Mouse (Mus musculus) MEL (cell line): ENCODE results near the gene Gm4922. TPM values are rescaled to one million over a fixed set of nuclear protein-coding genes. Genes with fewer than 3 reads are reported as not detected.

Experiments used
- DNase-seq: peaks from one replicate; pipeline ENCODE4 v3.0.0; 2011; ENCODE audit warnings: low read depth, low spot score
- H3K27ac ChIP-seq: 2 replicates; pipeline ENCODE4 v1.5.1; 2012; ENCODE audit warnings: low read depth, mild to moderate bottlenecking, control low read depth, low read length, moderate library complexity; ENCODE audit not compliant: control insufficient read depth
- H3K27me3 ChIP-seq, 2 experiments: fragments of 150-350 bp in 1 of 2; sonication (generic) in 1 of 2; 2 replicates each; pipeline ENCODE4 v1.6.1; 2012; ENCODE audit warnings: low read length in 2 of 2, mild to moderate bottlenecking in 2 of 2, improper control_type of control experiment in 1 of 2, moderate library complexity in 1 of 2; ENCODE audit not compliant: insufficient read depth in 2 of 2, control insufficient read depth in 1 of 2
- H3K36me3 ChIP-seq, 2 experiments: 2 replicates each; pipeline ENCODE4 v1.6.1; 2012 to 2014; ENCODE audit warnings: low read length in 2 of 2, improper control_type of control experiment in 1 of 2, inconsistent platforms in 1 of 2, mild to moderate bottlenecking in 1 of 2; ENCODE audit not compliant: insufficient read depth in 2 of 2, control insufficient read depth in 1 of 2
- H3K4me1 ChIP-seq, 2 experiments: fragments of 150-350 bp in 1 of 2; sonication (generic) in 1 of 2; 2 replicates each; pipeline ENCODE4 v1.6.1; 2012; ENCODE audit warnings: low read length in 2 of 2, improper control_type of control experiment in 1 of 2, mild to moderate bottlenecking in 1 of 2; ENCODE audit not compliant: insufficient read depth in 2 of 2, control insufficient read depth in 1 of 2
- H3K4me3 ChIP-seq, 2 experiments: fragments of 150-350 bp in 1 of 2; sonication (generic) in 1 of 2; 2 replicates each; pipeline ENCODE4 v1.5.1; 2012; ENCODE audit warnings: low read depth in 2 of 2, low read length in 2 of 2, mild to moderate bottlenecking in 2 of 2, moderate library complexity in 2 of 2, control low read depth in 1 of 2, improper control_type of control experiment in 1 of 2; ENCODE audit not compliant: control insufficient read depth in 1 of 2, insufficient read depth in 1 of 2
- H3K79me2 ChIP-seq: 2 replicates; pipeline ENCODE4 v1.6.1; 2012; ENCODE audit warnings: mild to moderate bottlenecking, low read length, moderate library complexity; ENCODE audit not compliant: control insufficient read depth, poor library complexity, insufficient read depth
- H3K9ac ChIP-seq: 2 replicates; pipeline ENCODE4 v1.6.1; 2012; ENCODE audit warnings: low read depth, mild to moderate bottlenecking, control low read depth, low read length, moderate library complexity; ENCODE audit not compliant: control insufficient read depth, poor library complexity, severe bottlenecking
- H3K9me3 ChIP-seq: fragments of 150-350 bp; sonication (generic); replicated peaks from 2 replicates; pipeline ENCODE4 v1.6.1; 2012; ENCODE audit warnings: mild to moderate bottlenecking, low read length, improper control_type of control experiment, moderate library complexity; ENCODE audit not compliant: insufficient read depth
- BHLHE40 ChIP-seq: IDR thresholded peaks from 2 replicates; pipeline ENCODE4 v1.6.1; 2012; ENCODE audit warnings: low read depth, mild to moderate bottlenecking, inconsistent platforms, low read length, improper control_type of control experiment, borderline replicate concordance
- CHD2 ChIP-seq: IDR thresholded peaks from 2 replicates; pipeline ENCODE4 v1.6.1; 2011; ENCODE audit warnings: low read length, improper control_type of control experiment
- CTCF ChIP-seq, 3 experiments: IDR thresholded peaks in 2 of 3; conservative IDR thresholded peaks in 1 of 3; 2 replicates each; pipeline ENCODE4 v1.5.1; 2011 to 2012; ENCODE audit warnings: low read length in 3 of 3, low read depth in 2 of 3, mild to moderate bottlenecking in 2 of 3, improper control_type of control experiment in 1 of 3, inconsistent platforms in 1 of 3, mixed read lengths in 1 of 3, moderate library complexity in 1 of 3; ENCODE audit not compliant: control insufficient read depth in 1 of 3, insufficient read depth in 1 of 3, poor library complexity in 1 of 3, severe bottlenecking in 1 of 3
- GABPA ChIP-seq: IDR thresholded peaks from 2 replicates; pipeline ENCODE4 v1.6.1; 2012; ENCODE audit warnings: low read depth, mild to moderate bottlenecking, inconsistent platforms, low read length, improper control_type of control experiment, moderate library complexity
- JUND ChIP-seq: IDR thresholded peaks from 2 replicates; pipeline ENCODE4 v1.6.1; 2011; ENCODE audit warnings: low read depth, mild to moderate bottlenecking, improper control_type of control experiment, low read length
- MEF2A ChIP-seq: IDR thresholded peaks from 2 replicates; pipeline ENCODE4 v1.6.1; 2014; ENCODE audit warnings: low read depth, mild to moderate bottlenecking, inconsistent platforms, low read length, improper control_type of control experiment; ENCODE audit not compliant: poor library complexity, insufficient replicate concordance, severe bottlenecking; ENCODE audit errors: extremely low read depth
- MYB ChIP-seq: IDR thresholded peaks from 2 replicates; pipeline ENCODE4 v1.6.1; 2011; ENCODE audit warnings: mild to moderate bottlenecking, low read depth, low read length, improper control_type of control experiment
- NELFE ChIP-seq: IDR thresholded peaks from 2 replicates; pipeline ENCODE4 v1.6.1; 2011; ENCODE audit warnings: low read depth, low read length, improper control_type of control experiment
- POLR2A ChIP-seq, 2 experiments: IDR thresholded peaks; 2 replicates each; pipeline ENCODE4 v1.6.1; 2011 to 2012; ENCODE audit warnings: low read length in 2 of 2, mild to moderate bottlenecking in 2 of 2, control low read depth in 1 of 2, improper control_type of control experiment in 1 of 2, low read depth in 1 of 2, moderate library complexity in 1 of 2; ENCODE audit not compliant: control insufficient read depth in 1 of 2, insufficient read depth in 1 of 2, poor library complexity in 1 of 2
- RAD21 ChIP-seq: IDR thresholded peaks from 2 replicates; pipeline ENCODE4 v1.6.1; 2011; ENCODE audit warnings: mild to moderate bottlenecking, low read depth, low read length, improper control_type of control experiment
- RCOR1 ChIP-seq: IDR thresholded peaks from 2 replicates; pipeline ENCODE4 v1.6.1; 2012; ENCODE audit warnings: low read depth, mild to moderate bottlenecking, inconsistent platforms, low read length, improper control_type of control experiment
- SIN3A ChIP-seq: IDR thresholded peaks from 2 replicates; pipeline ENCODE4 v1.6.1; 2012; ENCODE audit warnings: low read length, improper control_type of control experiment, inconsistent platforms
- TBP ChIP-seq: IDR thresholded peaks from 2 replicates; pipeline ENCODE4 v1.8.0; 2011; ENCODE audit warnings: low read depth, low read length, improper control_type of control experiment
- USF1 ChIP-seq: IDR thresholded peaks from 2 replicates; pipeline ENCODE4 v1.6.1; 2014; ENCODE audit warnings: low read depth, mild to moderate bottlenecking, inconsistent platforms, low read length, improper control_type of control experiment, moderate library complexity
- ZC3H11A ChIP-seq: IDR thresholded peaks from 2 replicates; pipeline ENCODE4 v1.6.1; 2012; ENCODE audit warnings: low read depth, mild to moderate bottlenecking, inconsistent platforms, low read length, improper control_type of control experiment
- ZKSCAN1 ChIP-seq: IDR thresholded peaks from 2 replicates; pipeline ENCODE4 v1.6.1; 2012; ENCODE audit warnings: low read depth, mild to moderate bottlenecking, inconsistent platforms, low read length, improper control_type of control experiment, moderate library complexity
- ZMIZ1 ChIP-seq: IDR thresholded peaks from 2 replicates; pipeline ENCODE4 v1.6.1; 2012; ENCODE audit warnings: low read depth, mild to moderate bottlenecking, inconsistent platforms, low read length, improper control_type of control experiment, moderate library complexity
- polyA plus RNA-seq, 2 experiments: library from polyadenylated mRNA; stranded (reverse) in 1 of 2; unstranded in 1 of 2; fragments of >175 nt in 1 of 2; fragments of >200 nt in 1 of 2; gene quantifications; 2 replicates each; pipeline versions ENCODE4 v1.2.1 to v1.2.4; 2012; ENCODE audit warnings: low replicate concordance in 2 of 2, low read depth in 1 of 2; ENCODE audit not compliant: insufficient read length in 2 of 2, insufficient read depth in 1 of 2, missing spikeins in 1 of 2
- total RNA-seq: library from RNA; depleted of rRNA; stranded (reverse); fragments of 300-350 nt; gene quantifications from 2 replicates; pipeline ENCODE4 v1.2.3, GENCODE M21; 2012

Gene Gm4922
- total and polyA plus RNA-seq, 3 experiments = not detected

DNA sequence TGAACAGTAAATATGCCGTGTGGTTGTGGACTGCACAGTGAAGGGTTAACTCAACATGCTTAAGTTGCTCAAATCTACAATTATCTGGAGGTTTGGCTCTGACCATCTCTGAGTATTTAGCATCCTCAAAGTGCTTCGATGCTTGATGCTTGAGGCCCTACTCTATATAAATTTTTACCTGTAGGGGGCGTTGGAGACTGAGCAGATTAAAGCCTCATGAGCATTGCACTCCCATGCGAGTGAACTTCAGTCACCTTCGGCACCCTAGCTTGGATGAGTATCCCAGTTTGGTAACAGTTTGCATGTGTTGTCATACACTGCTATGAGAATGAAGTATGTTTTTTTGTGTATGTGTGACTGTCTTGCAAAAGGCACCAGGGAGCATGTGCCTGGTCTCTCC lies 16.7 kb downstream of the Gm4922 start:
- no peak for TF ChIP-seq BHLHE40
- peak; percentile 8 for TF ChIP-seq RAD21
- peak in 2 of 3 experiments; percentile 7 to 10; a peak in 1 of 6 replicates for TF ChIP-seq CTCF (IDR thresholded peaks at IDR 0.05 in 2 of 3, conservative IDR thresholded peaks at IDR 0.05 in 1 of 3; ENCODE audit: control insufficient read depth in 1 of 3, insufficient read depth in 1 of 3, low read depth in 2 of 3, low read length in 3 of 3, poor library complexity in 1 of 3, severe bottlenecking in 1 of 3)
- Histone ChIP-seq H3K4me3 (no peak overlapping the region), H3K27ac (no peak overlapping the region), H3K27me3 (no peaks in the 10 kb centered on the region; a peak in 2 of 4 replicates), H3K4me1 (no peaks in the 10 kb centered on the region), H3K9me3 (no peaks in the 10 kb centered on the region), H3K9ac (no peak overlapping the region), H3K79me2 (no peaks in the 10 kb centered on the region), H3K36me3 (no peaks in the 10 kb centered on the region)
- no peak for DNase-seq

DNA sequence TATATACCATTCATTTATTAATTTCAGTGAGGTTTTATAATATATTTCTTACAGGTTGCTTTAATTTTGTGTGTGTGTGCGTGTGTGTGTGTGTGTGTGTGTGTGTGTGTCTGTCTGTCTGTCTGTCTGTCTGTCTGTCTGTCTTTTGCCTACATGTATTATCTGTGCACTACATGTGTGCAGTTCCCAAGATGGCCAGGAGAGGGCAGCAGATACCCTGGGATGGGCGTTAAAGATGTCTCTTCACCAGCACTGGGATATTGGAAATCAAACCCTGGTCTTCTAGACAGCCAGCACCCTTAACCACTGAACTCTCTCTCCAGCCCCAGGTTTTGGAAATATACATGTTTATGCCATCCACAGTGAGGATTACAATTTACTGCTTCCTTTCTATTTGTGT lies 26.4 kb downstream of the Gm4922 start:
- H3K9me3 ChIP-seq = no peaks in the 10 kb centered on the region
- no peak for TF ChIP-seq MYB
- no peak for TF ChIP-seq CHD2
- TF ChIP-seq ZMIZ1 = no peak
- TF ChIP-seq RCOR1 = no peak
- peak; percentile 44 for TF ChIP-seq RAD21
- no peak for TF ChIP-seq GABPA
- no peak for TF ChIP-seq NELFE
- TF ChIP-seq TBP = no peak
- TF ChIP-seq USF1 = no peak
- TF ChIP-seq JUND = no peak
- TF ChIP-seq POLR2A (IDR thresholded peaks at IDR 0.05; ENCODE audit: control insufficient read depth in 1 of 2, insufficient read depth in 1 of 2, low read depth in 1 of 2, low read length in 2 of 2, poor library complexity in 1 of 2) = no peak
- TF ChIP-seq CTCF (IDR thresholded peaks at IDR 0.05 in 2 of 3, conservative IDR thresholded peaks at IDR 0.05 in 1 of 3; ENCODE audit: control insufficient read depth in 1 of 3, insufficient read depth in 1 of 3, low read depth in 2 of 3, low read length in 3 of 3, poor library complexity in 1 of 3, severe bottlenecking in 1 of 3) = peak; percentile 29 to 54 (median 50); a peak in 5 of 6 replicates
- peak; percentile 19; the same call in 1 of the 2 replicates for TF ChIP-seq ZC3H11A
- TF ChIP-seq MEF2A = no peak
- TF ChIP-seq ZKSCAN1 = no peak
- TF ChIP-seq SIN3A = no peak
- TF ChIP-seq, all 39 proteins: peak for 3
- H3K27ac ChIP-seq = no peak overlapping the region
- DNase-seq = peak; percentile 30
- H3K79me2 ChIP-seq = no peaks in the 10 kb centered on the region
- H3K36me3 ChIP-seq = no peaks in the 10 kb centered on the region
- no peaks in the 10 kb centered on the region for H3K4me1 ChIP-seq
- no peak overlapping the region for H3K4me3 ChIP-seq
- H3K9ac ChIP-seq = no peak overlapping the region
- no peaks in the 10 kb centered on the region; a peak in 1 of 4 replicates for H3K27me3 ChIP-seq
